Mouse (Mus musculus) liver, adult (tissue): ENCODE measurements around the gene Phactr2.

Experiments used
- GATA4 ChIP-seq: IDR thresholded peaks from 2 replicates; pipeline ENCODE4 v1.6.1; 2014; ENCODE audit warnings: mild to moderate bottlenecking, low read length; ENCODE audit not compliant: insufficient replicate concordance

The Phactr2 gene

DNA sequence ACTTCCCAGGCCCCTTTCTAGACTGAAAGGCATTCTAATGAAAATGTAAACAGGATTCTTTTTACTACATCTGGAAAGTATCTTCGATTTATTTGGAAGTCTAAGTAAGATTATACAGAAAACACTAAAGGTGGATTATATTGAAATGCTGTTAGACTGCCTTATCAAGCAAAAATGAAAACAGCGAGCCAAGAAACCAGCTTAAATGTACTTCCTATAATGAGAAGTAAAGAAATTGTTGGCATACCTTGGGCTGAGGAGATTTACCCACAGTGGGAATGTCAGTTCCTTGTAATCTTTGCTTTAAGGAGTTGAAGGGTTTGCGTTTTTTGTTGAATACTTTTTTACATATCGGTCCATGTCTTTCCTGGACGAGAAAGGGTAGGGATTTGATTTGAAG, 305.8 kb downstream of the Phactr2 start:
- no peak for TF ChIP-seq GATA4

DNA sequence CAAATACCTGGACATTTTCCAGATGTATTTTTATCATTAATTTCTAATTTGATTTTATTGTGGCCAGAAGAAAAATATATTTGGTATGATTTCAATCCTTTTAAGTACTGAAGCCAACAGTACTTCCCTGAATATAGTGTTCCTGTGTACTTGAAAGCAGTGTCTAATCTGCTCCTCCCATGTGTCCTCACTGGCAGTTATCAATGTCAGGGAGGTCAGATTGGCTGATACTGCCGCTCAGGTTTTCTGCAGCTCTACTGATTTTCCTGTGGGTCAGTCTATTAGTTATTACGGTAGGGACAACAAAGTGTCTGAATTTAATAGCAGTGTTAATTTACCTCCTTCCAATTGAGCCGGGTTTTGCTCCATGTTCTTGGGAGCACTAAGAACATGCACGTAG, 312.2 kb downstream of the Phactr2 start:
- no peak for TF ChIP-seq GATA4

DNA sequence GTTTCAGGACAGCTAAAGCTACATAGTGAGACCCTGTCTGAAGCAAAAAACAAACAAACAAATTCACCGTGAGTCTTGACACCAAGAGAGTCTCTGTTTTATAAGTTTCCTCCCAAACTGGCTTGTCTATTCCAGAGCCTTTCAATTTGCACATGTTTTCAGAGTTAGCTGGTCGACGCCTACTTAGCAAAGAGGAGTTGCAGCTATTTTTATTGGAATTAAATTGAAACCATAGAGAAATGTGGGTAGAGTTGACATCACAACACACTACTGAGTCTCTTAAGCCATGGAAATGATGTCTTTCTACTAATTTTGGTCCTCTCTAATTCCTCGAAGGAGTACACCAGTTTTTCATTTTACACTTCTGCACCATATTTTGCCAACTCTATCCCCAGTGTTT, 313.3 kb downstream of the Phactr2 start:
- no peak for TF ChIP-seq GATA4
